Mouse (Mus musculus) embryonic facial prominence, embryonic 13.5 days (tissue): ENCODE results near the gene Rasa4. TPM values are rescaled to one million over a fixed set of nuclear protein-coding genes. Genes with fewer than 3 reads are reported as not detected.
A peak's percentile ranks its signal among the peaks of the same experiment; 100 is the strongest.

Experiments
- ATAC-seq: fragments of 200-750 bp; cut with Nextera tagmentation; 2 replicates; pipeline ENCODE4 v1.8.0; 2017; ENCODE audit warnings: low read depth; ENCODE audit not compliant: insufficient number of reproducible peaks, insufficient read depth, low FRiP score, low TSS enrichment
- H3K27ac ChIP-seq: fragments of 300-500 bp; sonication (generic); 2 replicates; pipeline ENCODE4 v1.5.1; 2015; ENCODE audit warnings: moderate library complexity, mild to moderate bottlenecking, inconsistent platforms
- H3K27me3 ChIP-seq: fragments of 300-500 bp; sonication (generic); 2 replicates; pipeline ENCODE4 v1.6.1; 2015; ENCODE audit warnings: mild to moderate bottlenecking, inconsistent platforms
- H3K36me3 ChIP-seq: fragments of 300-500 bp; sonication (generic); 2 replicates; pipeline ENCODE4 v1.6.1; 2015; ENCODE audit warnings: mild to moderate bottlenecking, inconsistent platforms
- H3K4me1 ChIP-seq: fragments of 300-500 bp; sonication (generic); 2 replicates; pipeline ENCODE4 v1.6.1; 2015; ENCODE audit warnings: inconsistent platforms
- H3K4me2 ChIP-seq: fragments of 300-500 bp; sonication (generic); 2 replicates; pipeline ENCODE4 v1.6.1; 2015; ENCODE audit warnings: moderate library complexity, mild to moderate bottlenecking, inconsistent platforms
- H3K4me3 ChIP-seq: fragments of 300-500 bp; sonication (generic); 2 replicates; pipeline ENCODE4 v1.5.1; 2015; ENCODE audit warnings: mild to moderate bottlenecking, inconsistent platforms
- H3K9ac ChIP-seq: fragments of 300-500 bp; sonication (generic); 2 replicates; pipeline ENCODE4 v1.6.1; 2015; ENCODE audit warnings: mild to moderate bottlenecking, inconsistent platforms
- H3K9me3 ChIP-seq: fragments of 300-500 bp; sonication (generic); 2 replicates; pipeline ENCODE4 v1.6.1; 2016; ENCODE audit warnings: inconsistent platforms
- WGBS: fragments of 180-500 bp; shearing (Covaris S2); methylation state at CpG from one replicate; pipeline ENCODE4 v1.1.7; 2015; ENCODE audit warnings: mixed read lengths; 5-methylcytosine and 5-hydroxymethylcytosine counted together
- polyA plus RNA-seq: library from polyadenylated mRNA; unstranded; fragments of >200 nt; fragmentation: Nextera tagmentation; extraction: Ambion mirVana; gene quantifications from 2 replicates; pipeline ENCODE4 v1.2.1, GENCODE M21; 2015

The Rasa4 gene
- polyA plus RNA-seq, 1 experiment from 2014 or later = 10.8 TPM

- WGBS = 53% methylated on average over 2 of the region's 2 CpGs
- Histone ChIP-seq H3K36me3 (no peaks in the 10 kb centered on the region), H3K4me3 (no peak overlapping the region), H3K27ac (no peak overlapping the region), H3K9me3 (no peaks in the 10 kb centered on the region), H3K4me2 (no peak overlapping the region), H3K27me3 (no peaks in the 10 kb centered on the region), H3K9ac (no peak overlapping the region), H3K4me1 (peaks cover 6% of the 10 kb centered on the region; the same call in 1 of the 2 replicates)
- no peak for ATAC-seq
Measured at GRCm38 (mm10) chr5:136069411-136069810, 14.3 kb upstream of the Rasa4 start.

- Histone ChIP-seq H3K27me3 (no peaks in the 10 kb centered on the region), H3K9me3 (no peaks in the 10 kb centered on the region), H3K4me3 (no peak overlapping the region), H3K36me3 (no peaks in the 10 kb centered on the region), H3K27ac (no peak overlapping the region), H3K4me2 (no peak overlapping the region), H3K9ac (no peak overlapping the region), H3K4me1 (peaks cover 14% of the 10 kb centered on the region)
- 53% methylated on average over 6 of the region's 6 CpGs for WGBS
- no peak for ATAC-seq
Measured at GRCm38 (mm10) chr5:136073051-136073450, 10.7 kb upstream of the Rasa4 start.

- Histone ChIP-seq H3K27me3 (no peaks in the 10 kb centered on the region), H3K9me3 (no peaks in the 10 kb centered on the region), H3K27ac (no peak overlapping the region), H3K9ac (no peak overlapping the region), H3K4me3 (no peak overlapping the region), H3K36me3 (no peaks in the 10 kb centered on the region), H3K4me2 (no peak overlapping the region), H3K4me1 (peaks cover 14% of the 10 kb centered on the region)
- 63% methylated on average over 11 of the region's 11 CpGs for WGBS
- no peak for ATAC-seq
Measured at GRCm38 (mm10) chr5:136073526-136073925, 10.2 kb upstream of the Rasa4 start.

GRCm38 (mm10) chr5:136075076-136075475 is 8.6 kb upstream of the Rasa4 start:
- ATAC-seq = no peak
- H3K36me3 ChIP-seq = no peaks in the 10 kb centered on the region
- no peak overlapping the region for H3K27ac ChIP-seq
- H3K4me3 ChIP-seq = no peak overlapping the region
- peaks cover 14% of the 10 kb centered on the region for H3K4me1 ChIP-seq
- no peak overlapping the region for H3K4me2 ChIP-seq
- no peaks in the 10 kb centered on the region for H3K9me3 ChIP-seq
- 91% methylated on average over 5 of the region's 5 CpGs for WGBS
- H3K27me3 ChIP-seq = no peaks in the 10 kb centered on the region
- H3K9ac ChIP-seq = no peak overlapping the region

- Histone ChIP-seq H3K27ac (no peak overlapping the region), H3K9me3 (no peaks in the 10 kb centered on the region), H3K4me3 (no peak overlapping the region), H3K4me1 (peaks cover 14% of the 10 kb centered on the region), H3K36me3 (no peaks in the 10 kb centered on the region), H3K27me3 (no peaks in the 10 kb centered on the region), H3K9ac (no peak overlapping the region), H3K4me2 (no peak overlapping the region)
- ATAC-seq = no peak
- 40% methylated on average over 7 of the region's 7 CpGs for WGBS
Measured at GRCm38 (mm10) chr5:136076284-136076683, 7.4 kb upstream of the Rasa4 start.

GRCm38 (mm10) chr5:136077001-136077550 is 6.6 kb upstream of the Rasa4 start:
- H3K4me2 ChIP-seq = no peak overlapping the region
- no peak overlapping the region for H3K9ac ChIP-seq
- no peaks in the 10 kb centered on the region for H3K9me3 ChIP-seq
- no peak overlapping the region for H3K27ac ChIP-seq
- H3K4me1 ChIP-seq = peaks cover 14% of the 10 kb centered on the region
- no peaks in the 10 kb centered on the region for H3K36me3 ChIP-seq
- H3K4me3 ChIP-seq = no peak overlapping the region
- WGBS = 83% methylated on average over 9 of the region's 9 CpGs
- no peaks in the 10 kb centered on the region for H3K27me3 ChIP-seq
- ATAC-seq = no peak

GRCm38 (mm10) chr5:136078136-136078535 is 5.6 kb upstream of the Rasa4 start:
- Histone ChIP-seq H3K9me3 (no peaks in the 10 kb centered on the region), H3K4me3 (no peak overlapping the region), H3K4me1 (peaks cover 11% of the 10 kb centered on the region), H3K36me3 (no peaks in the 10 kb centered on the region), H3K27me3 (no peaks in the 10 kb centered on the region), H3K4me2 (no peak overlapping the region), H3K27ac (no peak overlapping the region), H3K9ac (no peak overlapping the region)
- no peak for ATAC-seq
- 94% methylated on average over 5 of the region's 5 CpGs for WGBS

- peaks cover 24% of the 10 kb centered on the region for H3K27me3 ChIP-seq
- H3K9me3 ChIP-seq = no peaks in the 10 kb centered on the region
- 73% methylated on average over 4 of the region's 4 CpGs for WGBS
- no peak for ATAC-seq
- H3K36me3 ChIP-seq = no peaks in the 10 kb centered on the region
- H3K4me3 ChIP-seq = no peak overlapping the region
- H3K9ac ChIP-seq = no peak overlapping the region
- no peak overlapping the region for H3K4me2 ChIP-seq
- H3K4me1 ChIP-seq = peaks cover 20% of the 10 kb centered on the region
- H3K27ac ChIP-seq = no peak overlapping the region
Measured at GRCm38 (mm10) chr5:136082345-136082744, 1.4 kb upstream of the Rasa4 start.

- Histone ChIP-seq H3K4me2 (peak overlapping the region; percentile 81), H3K4me1 (peaks cover 20% of the 10 kb centered on the region), H3K27me3 (peaks cover 24% of the 10 kb centered on the region), H3K27ac (no peak overlapping the region), H3K36me3 (no peaks in the 10 kb centered on the region), H3K9ac (peak overlapping the region; percentile 71), H3K4me3 (peak overlapping the region; percentile 54), H3K9me3 (no peaks in the 10 kb centered on the region)
- ATAC-seq = 0 out of 2 replicates have a peak, but pooled peaks have one; percentile 17
- WGBS = 2% methylated on average over 23 of the region's 23 CpGs
Measured at GRCm38 (mm10) chr5:136084144-136084881, 597 bp downstream of the Rasa4 start.

GRCm38 (mm10) chr5:136084891-136085651 is 1.4 kb downstream of the Rasa4 start:
- peak overlapping the region; percentile 54 for H3K4me3 ChIP-seq
- no peaks in the 10 kb centered on the region for H3K36me3 ChIP-seq
- H3K9ac ChIP-seq = peak overlapping the region; percentile 71
- peaks cover 20% of the 10 kb centered on the region for H3K4me1 ChIP-seq
- peak overlapping the region; percentile 81 for H3K4me2 ChIP-seq
- H3K27ac ChIP-seq = no peak overlapping the region
- WGBS = 11% methylated on average over 19 of the region's 21 CpGs
- no peaks in the 10 kb centered on the region for H3K9me3 ChIP-seq
- ATAC-seq = no peak
- peaks cover 28% of the 10 kb centered on the region for H3K27me3 ChIP-seq

- H3K27me3 ChIP-seq = peaks cover 28% of the 10 kb centered on the region
- H3K36me3 ChIP-seq = no peaks in the 10 kb centered on the region
- no peak overlapping the region for H3K4me2 ChIP-seq
- no peaks in the 10 kb centered on the region for H3K9me3 ChIP-seq
- no peak for ATAC-seq
- H3K9ac ChIP-seq = no peak overlapping the region
- peaks cover 20% of the 10 kb centered on the region for H3K4me1 ChIP-seq
- WGBS = 86% methylated on average over 8 of the region's 8 CpGs
- H3K4me3 ChIP-seq = no peak overlapping the region
- no peak overlapping the region for H3K27ac ChIP-seq
Measured at GRCm38 (mm10) chr5:136086290-136086689, 2.6 kb downstream of the Rasa4 start.
